Mouse (Mus musculus): ENCODE measurements at regions not wholly inside any gene's neighbourhood (a gene's known extent, or its start where the extent isn't known, plus 50 kb on each side); places are given as distances from the start of the nearest gene placed in this dataset.

- H3K9ac ChIP-seq = no peak overlapping the region
- WGBS = 72% methylated on average over 4 of the region's 4 CpGs
These were observed 544.8 kb upstream of the Id4 start for GRCm38 (mm10) chr13:47716265-47716664.

GRCm38 (mm10) chr13:47720645-47721044, 540.4 kb upstream of the Id4 start:
- H3K9ac ChIP-seq = no peak overlapping the region
- no peaks in the 10 kb centered on the region for H3K9me3 ChIP-seq (ENCODE audit: low read length)
- ATAC-seq (no peak), DNase-seq (no peak)
- TF ChIP-seq CTCF (IDR thresholded peaks at IDR 0.05; ENCODE audit: low read depth) = no peak
- no peaks in the 10 kb centered on the region for H3K36me3 ChIP-seq (ENCODE audit: insufficient read depth)
- H3K4me2 ChIP-seq (ENCODE audit: low read depth) = no peak overlapping the region
- no peak overlapping the region for H3K27ac ChIP-seq (ENCODE audit: low read depth, low read length)
- H3K4me3 ChIP-seq (ENCODE audit: low read depth, low read length) = no peak overlapping the region
- 93% methylated on average over 2 of the region's 2 CpGs for WGBS
- H3K27me3 ChIP-seq (ENCODE audit: insufficient read depth, low read length) = no peaks in the 10 kb centered on the region
- no peaks in the 10 kb centered on the region for H3K4me1 ChIP-seq (ENCODE audit: insufficient read depth)

More at GRCm38 (mm10) chr13:47716265-47716664, 544.8 kb upstream of the Id4 start:
- TF ChIP-seq CTCF (IDR thresholded peaks at IDR 0.05; ENCODE audit: low read depth) = no peak
- Histone ChIP-seq H3K4me3 (ENCODE audit: low read depth, low read length) (no peak overlapping the region), H3K27me3 (ENCODE audit: insufficient read depth, low read length) (no peaks in the 10 kb centered on the region), H3K9me3 (ENCODE audit: low read length) (no peaks in the 10 kb centered on the region), H3K4me1 (ENCODE audit: insufficient read depth) (no peaks in the 10 kb centered on the region), H3K4me2 (ENCODE audit: low read depth) (no peak overlapping the region), H3K27ac (ENCODE audit: low read depth, low read length) (no peak overlapping the region), H3K36me3 (ENCODE audit: insufficient read depth) (no peaks in the 10 kb centered on the region)
- DNase-seq (no peak), ATAC-seq (no peak)

- Histone ChIP-seq H3K27ac (ENCODE audit: low read depth, low read length) (no peak overlapping the region), H3K27me3 (ENCODE audit: insufficient read depth, low read length) (no peaks in the 10 kb centered on the region), H3K9me3 (ENCODE audit: low read length) (no peaks in the 10 kb centered on the region), H3K4me3 (ENCODE audit: low read depth, low read length) (no peak overlapping the region), H3K4me2 (ENCODE audit: low read depth) (no peak overlapping the region), H3K4me1 (ENCODE audit: insufficient read depth) (no peaks in the 10 kb centered on the region), H3K9ac (no peak overlapping the region), H3K36me3 (ENCODE audit: insufficient read depth) (no peaks in the 10 kb centered on the region)
- ATAC-seq (no peak), DNase-seq (no peak)
- TF ChIP-seq CTCF (IDR thresholded peaks at IDR 0.05; ENCODE audit: low read depth) = no peak
- WGBS = 77% methylated on average over 1 of the region's 1 CpGs
These were observed 526.6 kb upstream of the Id4 start for GRCm38 (mm10) chr13:47734415-47734814.

DNA sequence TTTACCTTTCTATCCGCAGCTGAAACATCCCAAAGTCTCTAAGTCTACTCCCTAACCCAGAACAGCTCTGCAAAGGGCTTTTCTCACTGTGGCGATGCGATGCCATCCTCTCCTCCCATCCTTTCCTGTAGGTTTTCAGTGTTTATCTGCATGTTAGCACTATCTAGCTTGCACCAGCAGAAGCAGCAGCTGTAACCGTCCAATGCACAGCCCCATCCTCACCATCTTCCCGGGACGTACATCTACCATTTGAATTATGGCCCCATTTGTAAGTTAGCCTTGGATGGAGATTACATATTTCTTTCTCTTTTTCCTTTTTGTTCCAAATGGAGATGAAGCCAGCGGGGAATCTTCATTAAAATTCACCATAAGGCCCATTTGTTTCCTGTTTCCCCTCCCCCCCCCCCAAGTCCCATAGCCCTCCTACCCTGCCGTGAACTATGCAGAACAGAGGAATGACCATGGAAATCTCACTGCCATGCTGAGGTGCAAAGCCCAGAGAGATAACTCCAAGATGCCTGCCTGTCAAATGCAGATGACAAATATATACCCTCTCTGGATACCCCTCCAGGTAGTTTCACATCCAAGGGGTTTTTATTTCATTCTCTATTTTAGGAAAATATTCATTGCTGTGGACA, 525.5 kb upstream of the Id4 start:
- no peak overlapping the region for H3K9ac ChIP-seq
- no peaks in the 10 kb centered on the region for H3K4me1 ChIP-seq (ENCODE audit: insufficient read depth)
- DNase-seq = no peak
- H3K4me3 ChIP-seq (ENCODE audit: low read depth, low read length) = no peak overlapping the region
- TF ChIP-seq CTCF (IDR thresholded peaks at IDR 0.05; ENCODE audit: low read depth) = no peak
- no peak overlapping the region for H3K27ac ChIP-seq (ENCODE audit: low read depth, low read length)
- H3K36me3 ChIP-seq (ENCODE audit: insufficient read depth) = no peaks in the 10 kb centered on the region
- H3K9me3 ChIP-seq (ENCODE audit: low read length) = no peaks in the 10 kb centered on the region
- no peak for ATAC-seq
- WGBS = 74% methylated on average over 8 of the region's 8 CpGs
- no peaks in the 10 kb centered on the region for H3K27me3 ChIP-seq (ENCODE audit: insufficient read depth, low read length)
- H3K4me2 ChIP-seq (ENCODE audit: low read depth) = no peak overlapping the region

DNA sequence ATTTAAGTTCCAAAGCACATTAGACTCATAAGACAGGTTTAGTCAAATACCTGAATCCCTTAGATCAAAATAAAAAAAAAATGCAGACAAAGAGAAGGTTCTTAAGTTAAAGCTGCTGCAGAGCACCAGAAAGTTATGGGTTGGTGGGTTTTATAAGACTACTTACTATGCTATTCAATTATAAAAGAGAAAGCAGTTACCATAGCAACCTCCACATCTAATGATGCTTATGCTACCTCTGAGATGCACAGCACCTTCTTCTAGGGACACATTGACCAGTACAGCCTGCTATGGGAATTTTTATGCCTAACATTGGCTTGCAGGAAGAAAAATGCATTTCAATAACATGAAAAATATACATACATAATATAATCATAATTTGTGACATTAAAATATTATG, 512.1 kb upstream of the Id4 start:
- no peaks in the 10 kb centered on the region for H3K4me1 ChIP-seq (ENCODE audit: insufficient read depth)
- ATAC-seq (no peak), DNase-seq (no peak)
- H3K27ac ChIP-seq (ENCODE audit: low read depth, low read length) = no peak overlapping the region
- H3K9me3 ChIP-seq (ENCODE audit: low read length) = no peaks in the 10 kb centered on the region
- H3K9ac ChIP-seq = no peak overlapping the region
- TF ChIP-seq CTCF (IDR thresholded peaks at IDR 0.05; ENCODE audit: low read depth) = no peak
- no peaks in the 10 kb centered on the region for H3K27me3 ChIP-seq (ENCODE audit: insufficient read depth, low read length)
- H3K4me2 ChIP-seq (ENCODE audit: low read depth) = no peak overlapping the region
- no peak overlapping the region for H3K4me3 ChIP-seq (ENCODE audit: low read depth, low read length)
- H3K36me3 ChIP-seq (ENCODE audit: insufficient read depth) = no peaks in the 10 kb centered on the region

GRCm38 (mm10) chr13:47751033-47751432, 510.0 kb upstream of the Id4 start:
- 68% methylated on average over 2 of the region's 2 CpGs for WGBS
- Histone ChIP-seq H3K4me1 (ENCODE audit: insufficient read depth) (no peaks in the 10 kb centered on the region), H3K4me3 (ENCODE audit: low read depth, low read length) (no peak overlapping the region), H3K9me3 (ENCODE audit: low read length) (no peaks in the 10 kb centered on the region), H3K9ac (no peak overlapping the region), H3K27ac (ENCODE audit: low read depth, low read length) (no peak overlapping the region), H3K27me3 (ENCODE audit: insufficient read depth, low read length) (no peaks in the 10 kb centered on the region), H3K4me2 (ENCODE audit: low read depth) (no peak overlapping the region), H3K36me3 (ENCODE audit: insufficient read depth) (no peaks in the 10 kb centered on the region)
- ATAC-seq = no peak
- no peak for DNase-seq
- TF ChIP-seq CTCF (IDR thresholded peaks at IDR 0.05; ENCODE audit: low read depth) = no peak

DNA sequence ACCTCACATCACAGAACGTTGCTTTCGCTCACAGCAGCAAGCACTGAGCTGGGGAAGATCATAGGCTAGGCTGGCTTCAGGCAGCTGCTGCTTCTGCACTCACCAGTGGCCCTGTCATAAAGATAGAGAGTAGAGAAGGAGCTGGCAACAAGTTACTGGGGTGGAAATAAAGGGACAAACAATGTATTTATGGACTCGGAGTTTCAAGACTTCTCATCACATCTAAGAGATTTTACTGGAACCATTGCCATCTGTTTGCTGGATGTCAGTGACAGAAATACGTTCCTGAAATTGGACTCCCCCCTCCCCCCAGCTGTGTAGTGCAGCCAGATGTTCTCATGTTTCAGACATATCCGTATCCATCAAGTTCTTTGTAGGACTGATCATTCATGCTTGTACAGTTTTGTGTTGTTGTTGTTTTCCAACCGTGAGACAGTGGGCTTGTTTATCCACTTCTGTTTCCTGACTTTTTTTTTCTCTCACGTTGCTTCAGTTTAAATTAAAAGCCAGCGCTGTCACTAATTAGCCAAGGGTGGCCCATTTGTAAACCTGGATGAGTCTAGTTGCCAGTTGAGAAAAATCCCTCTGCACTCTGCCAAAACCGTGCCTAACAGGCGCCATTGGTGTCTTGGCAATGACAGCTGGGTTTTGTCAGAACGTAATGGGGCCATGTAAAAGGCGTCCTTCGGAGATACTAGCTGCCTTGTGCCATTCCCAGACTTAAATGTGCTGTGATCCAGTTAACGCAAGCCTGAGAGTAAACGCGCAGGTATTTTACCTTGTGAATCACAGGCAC, 496.0 kb upstream of the Id4 start:
- no peaks in the 10 kb centered on the region for H3K27me3 ChIP-seq (ENCODE audit: insufficient read depth, low read length)
- no peaks in the 10 kb centered on the region for H3K36me3 ChIP-seq (ENCODE audit: insufficient read depth)
- ATAC-seq = no peak
- DNase-seq = peak; percentile 18
- TF ChIP-seq CTCF (IDR thresholded peaks at IDR 0.05; ENCODE audit: low read depth) = no peak
- H3K4me3 ChIP-seq (ENCODE audit: low read depth, low read length) = no peak overlapping the region
- no peak overlapping the region for H3K9ac ChIP-seq
- WGBS = 52% methylated on average over 16 of the region's 16 CpGs
- no peak overlapping the region for H3K27ac ChIP-seq (ENCODE audit: low read depth, low read length)
- H3K4me2 ChIP-seq (ENCODE audit: low read depth) = no peak overlapping the region
- H3K9me3 ChIP-seq (ENCODE audit: low read length) = 0 out of 2 replicates have a peak, but pooled peaks cover 3% of the 10 kb centered on the region
- H3K4me1 ChIP-seq (ENCODE audit: insufficient read depth) = no peaks in the 10 kb centered on the region

Data from forebrain, postnatal 0 days (tissue).